Mouse (Mus musculus) liver, embryonic 13.5 days (tissue): ENCODE measurements at regions not wholly inside any gene's neighbourhood (a gene's known extent, or its start where the extent isn't known, plus 50 kb on each side); places are given as distances from the start of the nearest gene placed in this dataset.

Experiments used
- ATAC-seq: fragments of 200-750 bp; cut with Nextera tagmentation; 2 replicates; pipeline ENCODE4 v1.8.0; 2017; ENCODE audit warnings: low read depth, mild to moderate bottlenecking, moderate number of reproducible peaks, moderate library complexity
- DNase-seq: peaks from one replicate; pipeline ENCODE4 v3.0.0; 2022
- H3K27ac ChIP-seq: fragments of 300-500 bp; sonication (generic); 2 replicates; pipeline ENCODE4 v1.5.1; 2015; ENCODE audit warnings: moderate library complexity, mild to moderate bottlenecking, inconsistent platforms
- H3K27me3 ChIP-seq: fragments of 300-500 bp; sonication (generic); 2 replicates; pipeline ENCODE4 v1.6.1; 2015; ENCODE audit warnings: mild to moderate bottlenecking, inconsistent platforms
- H3K36me3 ChIP-seq: fragments of 300-500 bp; sonication (generic); 2 replicates; pipeline ENCODE4 v1.6.1; 2015; ENCODE audit warnings: mild to moderate bottlenecking, inconsistent platforms
- H3K4me1 ChIP-seq: fragments of 300-500 bp; sonication (generic); replicated peaks from 2 replicates; pipeline ENCODE4 v1.6.1; 2015; ENCODE audit warnings: inconsistent platforms
- H3K4me2 ChIP-seq: fragments of 300-500 bp; sonication (generic); 2 replicates; pipeline ENCODE4 v1.6.1; 2015; ENCODE audit warnings: inconsistent platforms, mild to moderate bottlenecking, moderate library complexity
- H3K4me3 ChIP-seq: fragments of 300-500 bp; sonication (generic); replicated peaks from 2 replicates; pipeline ENCODE4 v1.5.1; 2015; ENCODE audit warnings: mild to moderate bottlenecking, inconsistent platforms
- H3K9ac ChIP-seq: fragments of 300-500 bp; sonication (generic); 2 replicates; pipeline ENCODE4 v1.6.1; 2015; ENCODE audit warnings: mild to moderate bottlenecking, inconsistent platforms
- H3K9me3 ChIP-seq: fragments of 300-500 bp; sonication (generic); replicated peaks from 2 replicates; pipeline ENCODE4 v1.6.1; 2016; ENCODE audit warnings: inconsistent platforms
- WGBS: fragments of 180-500 bp; shearing (Covaris S2); methylation state at CpG from one replicate; pipeline ENCODE4 v1.1.7; 2015; ENCODE audit not compliant: insufficient replicate concordance; 5-methylcytosine and 5-hydroxymethylcytosine counted together

- Histone ChIP-seq H3K9ac (no peak overlapping the region), H3K36me3 (no peaks in the 10 kb centered on the region), H3K27ac (no peak overlapping the region), H3K27me3 (no peaks in the 10 kb centered on the region), H3K4me1 (no peaks in the 10 kb centered on the region), H3K4me3 (no peak overlapping the region), H3K4me2 (no peak overlapping the region), H3K9me3 (no peaks in the 10 kb centered on the region)
- no peak for DNase-seq
- ATAC-seq, result no peak
- WGBS, result 65% methylated on average over 4 of the region's 4 CpGs
These were observed 88.1 kb upstream of the Akirin2 start for GRCm38 (mm10) chr4:34462591-34462990.

- no peak overlapping the region for H3K4me3 ChIP-seq
- no peak overlapping the region for H3K9ac ChIP-seq
- H3K9me3 ChIP-seq, result no peaks in the 10 kb centered on the region
- H3K36me3 ChIP-seq, result no peaks in the 10 kb centered on the region
- 44% methylated on average over 2 of the region's 2 CpGs for WGBS
- no peak overlapping the region for H3K27ac ChIP-seq
- no peak overlapping the region for H3K4me2 ChIP-seq
- H3K4me1 ChIP-seq, result no peaks in the 10 kb centered on the region
- ATAC-seq, result no peak
- H3K27me3 ChIP-seq, result no peaks in the 10 kb centered on the region
- no peak for DNase-seq
These were observed 84.9 kb upstream of the Akirin2 start for GRCm38 (mm10) chr4:34465845-34466244.

- DNase-seq, result no peak
- no peak for ATAC-seq
- Histone ChIP-seq H3K4me1 (no peaks in the 10 kb centered on the region), H3K9me3 (no peaks in the 10 kb centered on the region), H3K4me2 (no peak overlapping the region), H3K27me3 (no peaks in the 10 kb centered on the region), H3K36me3 (no peaks in the 10 kb centered on the region), H3K27ac (no peak overlapping the region), H3K4me3 (no peak overlapping the region), H3K9ac (no peak overlapping the region)
- WGBS, result 73% methylated on average over 3 of the region's 3 CpGs
These were observed 84.4 kb upstream of the Akirin2 start for GRCm38 (mm10) chr4:34466309-34466708.

- no peaks in the 10 kb centered on the region for H3K36me3 ChIP-seq
- DNase-seq, result no peak
- H3K27ac ChIP-seq, result no peak overlapping the region
- no peaks in the 10 kb centered on the region for H3K9me3 ChIP-seq
- H3K4me3 ChIP-seq, result no peak overlapping the region
- no peaks in the 10 kb centered on the region for H3K4me1 ChIP-seq
- 50% methylated on average over 9 of the region's 9 CpGs for whole genome bisulfite sequencing
- H3K4me2 ChIP-seq, result no peak overlapping the region
- H3K27me3 ChIP-seq, result no peaks in the 10 kb centered on the region
- H3K9ac ChIP-seq, result no peak overlapping the region
- no peak for ATAC-seq
These were observed 82.6 kb upstream of the Akirin2 start for GRCm38 (mm10) chr4:34468096-34468495.

- Histone ChIP-seq H3K4me1 (no peaks in the 10 kb centered on the region), H3K9ac (no peak overlapping the region), H3K27me3 (no peaks in the 10 kb centered on the region), H3K4me2 (no peak overlapping the region), H3K9me3 (no peaks in the 10 kb centered on the region), H3K36me3 (no peaks in the 10 kb centered on the region), H3K4me3 (no peak overlapping the region), H3K27ac (no peak overlapping the region)
- 60% methylated on average over 5 of the region's 5 CpGs for WGBS
- ATAC-seq (no peak), DNase-seq (no peak)
These were observed 74.8 kb upstream of the Akirin2 start for GRCm38 (mm10) chr4:34475792-34476448.

GRCm38 (mm10) chr4:34484273-34484672 lies 66.5 kb upstream of the Akirin2 start:
- WGBS, result 68% methylated on average over 1 of the region's 1 CpGs
- Histone ChIP-seq H3K4me2 (no peak overlapping the region), H3K9me3 (no peaks in the 10 kb centered on the region), H3K27ac (no peak overlapping the region), H3K4me1 (no peaks in the 10 kb centered on the region), H3K9ac (no peak overlapping the region), H3K27me3 (no peaks in the 10 kb centered on the region), H3K36me3 (no peaks in the 10 kb centered on the region), H3K4me3 (no peak overlapping the region)
- no peak for ATAC-seq
- DNase-seq, result no peak

GRCm38 (mm10) chr4:34485574-34485973 lies 65.2 kb upstream of the Akirin2 start:
- no peak for DNase-seq
- WGBS, result 73% methylated on average over 17 of the region's 17 CpGs

GRCm38 (mm10) chr4:34494961-34495723 lies 55.6 kb upstream of the Akirin2 start:
- Histone ChIP-seq H3K36me3 (no peaks in the 10 kb centered on the region), H3K9me3 (0 out of 2 replicates have a peak, but pooled peaks cover 3% of the 10 kb centered on the region), H3K4me1 (no peaks in the 10 kb centered on the region), H3K4me3 (no peak overlapping the region), H3K4me2 (no peak overlapping the region), H3K27me3 (no peaks in the 10 kb centered on the region), H3K27ac (no peak overlapping the region), H3K9ac (no peak overlapping the region)
- no peak for DNase-seq
- WGBS, result 45% methylated on average over 10 of the region's 10 CpGs
- ATAC-seq, result no peak

More at GRCm38 (mm10) chr4:34485574-34485973, 65.2 kb upstream of the Akirin2 start:
- no peaks in the 10 kb centered on the region for H3K9me3 ChIP-seq
- H3K4me3 ChIP-seq, result no peak overlapping the region
- H3K27me3 ChIP-seq, result no peaks in the 10 kb centered on the region
- H3K36me3 ChIP-seq, result no peaks in the 10 kb centered on the region
- no peak overlapping the region for H3K27ac ChIP-seq
- H3K4me2 ChIP-seq, result no peak overlapping the region
- no peak for ATAC-seq
- H3K9ac ChIP-seq, result no peak overlapping the region
- H3K4me1 ChIP-seq, result no peaks in the 10 kb centered on the region

- Histone ChIP-seq H3K4me3 (no peak overlapping the region), H3K27me3 (no peaks in the 10 kb centered on the region), H3K9ac (no peak overlapping the region), H3K36me3 (no peaks in the 10 kb centered on the region), H3K4me2 (no peak overlapping the region), H3K9me3 (0 out of 2 replicates have a peak, but pooled peaks cover 3% of the 10 kb centered on the region), H3K4me1 (no peaks in the 10 kb centered on the region), H3K27ac (no peak overlapping the region)
- no peak for DNase-seq
- no peak for ATAC-seq
- 75% methylated on average over 9 of the region's 9 CpGs for WGBS
These were observed 52.4 kb upstream of the Akirin2 start for GRCm38 (mm10) chr4:34498325-34498724.

GRCm38 (mm10) chr4:34498781-34499180 lies 52.0 kb upstream of the Akirin2 start:
- no peak overlapping the region for H3K27ac ChIP-seq
- H3K36me3 ChIP-seq, result no peaks in the 10 kb centered on the region
- ATAC-seq, result no peak
- DNase-seq, result no peak
- H3K4me1 ChIP-seq, result no peaks in the 10 kb centered on the region
- H3K9me3 ChIP-seq, result 0 out of 2 replicates have a peak, but pooled peaks cover 3% of the 10 kb centered on the region
- no peak overlapping the region for H3K4me2 ChIP-seq
- H3K27me3 ChIP-seq, result no peaks in the 10 kb centered on the region
- WGBS, result 77% methylated on average over 7 of the region's 7 CpGs
- H3K4me3 ChIP-seq, result no peak overlapping the region
- no peak overlapping the region for H3K9ac ChIP-seq

GRCm38 (mm10) chr4:34499731-34500130 lies 51.0 kb upstream of the Akirin2 start:
- DNase-seq (no peak), ATAC-seq (no peak)
- Histone ChIP-seq H3K9ac (no peak overlapping the region), H3K27ac (no peak overlapping the region), H3K4me2 (no peak overlapping the region), H3K4me3 (no peak overlapping the region), H3K9me3 (0 out of 2 replicates have a peak, but pooled peaks cover 3% of the 10 kb centered on the region), H3K27me3 (no peaks in the 10 kb centered on the region), H3K36me3 (no peaks in the 10 kb centered on the region), H3K4me1 (no peaks in the 10 kb centered on the region)
- WGBS, result 81% methylated on average over 3 of the region's 3 CpGs
